Mouse (Mus musculus) myocyte (in vitro differentiated cells): ENCODE measurements around the gene Nr2c2ap. TPM values are rescaled to one million over a fixed set of nuclear protein-coding genes. Genes with fewer than 3 reads are reported as not detected.
A peak's percentile ranks its signal among the peaks of the same experiment; 100 is the strongest.

Experiments
- H3K27me3 ChIP-seq: one replicate; pipeline ENCODE4 v1.6.1; 2011; ENCODE audit not compliant: control insufficient read depth, insufficient read depth, insufficient read length
- H3K36me3 ChIP-seq: one replicate; pipeline ENCODE4 v1.6.1; 2011; ENCODE audit not compliant: control insufficient read depth, insufficient read depth
- H3K4me2 ChIP-seq: one replicate; pipeline ENCODE4 v1.6.1; 2011; ENCODE audit warnings: low read depth, control low read depth
- H3K4me3 ChIP-seq: one replicate; pipeline ENCODE4 v1.5.1; 2011; ENCODE audit warnings: mild to moderate bottlenecking, control low read depth, moderate library complexity
- H3K79me2 ChIP-seq: one replicate; pipeline ENCODE4 v1.6.1; 2011; ENCODE audit not compliant: control insufficient read depth, insufficient read depth
- H3ac ChIP-seq: one replicate; pipeline ENCODE4 v1.6.1; 2011; ENCODE audit not compliant: control insufficient read depth, insufficient read length
- CEBPB ChIP-seq: IDR thresholded peaks from 2 replicates; pipeline ENCODE4 v1.6.1; 2011; ENCODE audit warnings: mild to moderate bottlenecking, moderate library complexity; ENCODE audit not compliant: poor library complexity, insufficient read depth, severe bottlenecking
- E2F4 ChIP-seq: IDR thresholded peaks from one replicate; pipeline ENCODE4 v1.6.1; 2011; ENCODE audit warnings: mild to moderate bottlenecking, control low read depth, moderate library complexity; ENCODE audit not compliant: insufficient read depth
- MAX ChIP-seq: IDR thresholded peaks from one replicate; pipeline ENCODE4 v1.6.1; 2011; ENCODE audit warnings: low read depth, mild to moderate bottlenecking, control low read depth
- MYOD1 ChIP-seq, 3 experiments: IDR thresholded peaks; one replicate each; pipeline ENCODE4 v1.6.1; 2011; ENCODE audit warnings: control low read depth in 2 of 3, low read depth in 2 of 3, mild to moderate bottlenecking in 2 of 3, moderate library complexity in 1 of 3; ENCODE audit not compliant: insufficient read length in 2 of 3, control insufficient read depth in 1 of 3
- MYOG ChIP-seq, 3 experiments: IDR thresholded peaks; one replicate each; pipeline ENCODE4 v1.6.1; 2011; ENCODE audit warnings: control low read depth in 2 of 3, low read depth in 2 of 3, mild to moderate bottlenecking in 2 of 3; ENCODE audit not compliant: insufficient read length in 2 of 3, control insufficient read depth in 1 of 3, insufficient read depth in 1 of 3
- POLR2A ChIP-seq: IDR thresholded peaks from one replicate; pipeline ENCODE4 v1.6.1; 2011; ENCODE audit warnings: low read depth, mild to moderate bottlenecking, control low read depth, moderate library complexity; ENCODE audit not compliant: insufficient read length
- POLR2AphosphoS2 ChIP-seq: IDR thresholded peaks from one replicate; pipeline ENCODE4 v1.6.1; 2011; ENCODE audit warnings: low read depth, control low read depth; ENCODE audit not compliant: insufficient read length
- REST ChIP-seq: IDR thresholded peaks from one replicate; pipeline ENCODE4 v1.6.1; 2011; ENCODE audit warnings: mild to moderate bottlenecking, control low read depth, moderate library complexity; ENCODE audit not compliant: insufficient read depth, insufficient read length
- SRF ChIP-seq: IDR thresholded peaks from one replicate; pipeline ENCODE4 v1.6.1; 2011; ENCODE audit warnings: low read depth; ENCODE audit not compliant: control insufficient read depth, insufficient read length
- TCF12 ChIP-seq: IDR thresholded peaks from one replicate; pipeline ENCODE4 v1.6.1; 2011; ENCODE audit warnings: mild to moderate bottlenecking, control low read depth; ENCODE audit not compliant: poor library complexity, insufficient read depth, severe bottlenecking
- TCF3 ChIP-seq: IDR thresholded peaks from one replicate; pipeline ENCODE4 v1.6.1; 2011; ENCODE audit warnings: low read depth, control low read depth; ENCODE audit not compliant: insufficient read length
- USF1 ChIP-seq: IDR thresholded peaks from one replicate; pipeline ENCODE4 v1.6.1; 2011; ENCODE audit warnings: low read depth, mild to moderate bottlenecking, control low read depth, moderate library complexity
- polyA plus RNA-seq: library from polyadenylated mRNA; unstranded; fragments of >200 nt; fragmentation: generic; extraction: Trizol; gene quantifications from one replicate; pipeline ENCODE4 v1.2.1, GENCODE M21; 2012; ENCODE audit warnings: missing spikeins

Gene Nr2c2ap
- polyA plus RNA-seq, 1 experiment = 41.3 TPM

- Histone ChIP-seq H3K4me2 (peak overlapping the region; percentile 48), H3K4me3 (no peak overlapping the region), H3K36me3 (no peaks in the 10 kb centered on the region), H3K27me3 (peaks cover 15% of the 10 kb centered on the region), H3ac (no peak overlapping the region), H3K79me2 (no peaks in the 10 kb centered on the region)
- TF ChIP-seq TCF3 (no peak), SRF (no peak)
Measured at GRCm38 (mm10) chr8:70129309-70129952, 1.7 kb upstream of the Nr2c2ap start.

- Histone ChIP-seq H3K79me2 (no peaks in the 10 kb centered on the region), H3K4me3 (no peak overlapping the region), H3K27me3 (peaks cover 9% of the 10 kb centered on the region), H3K4me2 (peak overlapping the region; percentile 48), H3ac (no peak overlapping the region), H3K36me3 (no peaks in the 10 kb centered on the region)
- TF ChIP-seq USF1 = peak; percentile 1
- no peak for TF ChIP-seq E2F4
- TF ChIP-seq TCF12 = no peak
Measured at GRCm38 (mm10) chr8:70130066-70130465, 1.1 kb upstream of the Nr2c2ap start.

DNA sequence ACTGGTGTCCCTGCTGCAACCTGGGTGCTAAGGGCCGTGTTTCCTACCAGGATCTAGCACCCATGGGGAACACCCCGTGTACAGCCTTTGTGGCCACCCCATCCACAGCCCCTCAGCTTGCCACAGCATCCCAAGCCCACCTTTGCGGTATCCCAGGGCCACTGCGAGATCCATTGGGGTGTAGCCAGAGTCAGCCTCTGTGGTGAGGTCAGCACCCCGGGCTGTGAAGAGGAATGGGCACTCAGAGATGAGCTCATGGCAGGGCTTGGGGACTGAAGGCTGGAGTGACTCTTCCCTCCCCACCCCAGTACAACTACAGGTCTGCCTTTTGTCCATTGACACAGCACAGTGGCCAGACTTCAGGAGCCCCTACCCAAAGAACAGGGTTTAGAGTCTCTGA lies 3.0 kb downstream of the Nr2c2ap start:
- H3K4me2 ChIP-seq = no peak overlapping the region
- peaks cover 5% of the 10 kb centered on the region for H3K79me2 ChIP-seq
- no peaks in the 10 kb centered on the region for H3K36me3 ChIP-seq
- TF ChIP-seq TCF3 = no peak
- no peak for TF ChIP-seq TCF12
- TF ChIP-seq E2F4 = no peak
- TF ChIP-seq MAX = no peak
- TF ChIP-seq SRF = no peak
- no peak for TF ChIP-seq MYOG (IDR thresholded peaks at IDR 0.05; ENCODE audit: control insufficient read depth in 1 of 3, insufficient read depth in 1 of 3, insufficient read length in 2 of 3, low read depth in 2 of 3)
- no peak for TF ChIP-seq CEBPB
- no peak for TF ChIP-seq POLR2A
- TF ChIP-seq USF1 = no peak
- TF ChIP-seq REST = no peak
- no peak overlapping the region for H3K4me3 ChIP-seq
- H3K27me3 ChIP-seq = no peaks in the 10 kb centered on the region
- H3ac ChIP-seq = no peak overlapping the region

DNA sequence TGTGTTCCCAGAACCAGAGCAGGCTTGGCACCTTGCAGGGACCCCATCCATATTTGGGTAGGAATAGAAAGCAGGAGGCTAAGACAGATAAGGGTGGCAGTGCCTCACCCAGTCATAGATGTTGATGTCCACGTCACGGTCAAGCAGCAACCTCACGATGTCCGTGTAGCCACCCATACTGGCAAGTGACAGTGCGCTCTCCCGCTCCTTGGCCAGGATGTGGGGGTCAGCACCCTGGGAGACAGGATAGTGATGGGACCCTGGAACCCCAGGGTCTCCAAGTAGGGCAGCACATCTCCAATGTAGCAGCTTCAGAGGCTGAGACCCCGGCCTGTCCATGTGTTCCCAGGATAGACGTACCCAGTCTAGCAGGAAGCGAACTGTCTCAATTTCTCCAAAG lies 3.8 kb downstream of the Nr2c2ap start:
- no peaks in the 10 kb centered on the region for H3K27me3 ChIP-seq
- H3K4me3 ChIP-seq = no peak overlapping the region
- peaks cover 7% of the 10 kb centered on the region for H3K79me2 ChIP-seq
- TF ChIP-seq POLR2A = no peak
- peak; percentile 31 for TF ChIP-seq POLR2AphosphoS2
- no peak for TF ChIP-seq MYOG (IDR thresholded peaks at IDR 0.05; ENCODE audit: control insufficient read depth in 1 of 3, insufficient read depth in 1 of 3, insufficient read length in 2 of 3, low read depth in 2 of 3)
- no peak for TF ChIP-seq USF1
- TF ChIP-seq MYOD1 (IDR thresholded peaks at IDR 0.05; ENCODE audit: control insufficient read depth in 1 of 3, insufficient read length in 2 of 3, low read depth in 2 of 3) = no peak
- no peak for TF ChIP-seq REST
- TF ChIP-seq TCF12 = no peak
- no peak for TF ChIP-seq TCF3
- no peaks in the 10 kb centered on the region for H3K36me3 ChIP-seq
- no peak overlapping the region for H3ac ChIP-seq
- H3K4me2 ChIP-seq = no peak overlapping the region

DNA sequence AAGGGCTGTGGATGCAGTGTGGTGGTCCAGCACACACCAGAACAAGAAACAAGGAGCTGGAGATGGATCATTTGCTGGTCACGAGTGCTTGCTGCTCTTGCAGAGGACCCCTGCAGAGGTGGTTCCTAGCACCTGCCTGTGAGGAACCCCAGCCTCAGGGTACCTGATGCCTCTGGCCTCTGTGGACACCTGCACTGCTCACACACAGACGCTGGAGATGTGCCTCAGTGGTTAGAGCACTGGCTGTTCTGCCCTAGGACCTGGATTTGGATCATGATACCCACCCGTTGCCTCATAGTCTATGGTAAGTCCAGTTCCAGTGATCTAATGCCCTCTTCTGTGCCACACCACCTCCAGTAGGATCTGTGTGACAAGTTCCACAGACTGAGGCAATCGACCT lies 5.5 kb downstream of the Nr2c2ap start:
- H3K36me3 ChIP-seq = no peaks in the 10 kb centered on the region
- no peak overlapping the region for H3K4me3 ChIP-seq
- no peak overlapping the region for H3ac ChIP-seq
- peaks cover 18% of the 10 kb centered on the region for H3K79me2 ChIP-seq
- H3K4me2 ChIP-seq = no peak overlapping the region
- TF ChIP-seq TCF3 = no peak
- no peak for TF ChIP-seq POLR2A
- no peak for TF ChIP-seq TCF12
- no peak for TF ChIP-seq SRF
- no peak for TF ChIP-seq E2F4
- no peak for TF ChIP-seq USF1
- H3K27me3 ChIP-seq = no peaks in the 10 kb centered on the region

DNA sequence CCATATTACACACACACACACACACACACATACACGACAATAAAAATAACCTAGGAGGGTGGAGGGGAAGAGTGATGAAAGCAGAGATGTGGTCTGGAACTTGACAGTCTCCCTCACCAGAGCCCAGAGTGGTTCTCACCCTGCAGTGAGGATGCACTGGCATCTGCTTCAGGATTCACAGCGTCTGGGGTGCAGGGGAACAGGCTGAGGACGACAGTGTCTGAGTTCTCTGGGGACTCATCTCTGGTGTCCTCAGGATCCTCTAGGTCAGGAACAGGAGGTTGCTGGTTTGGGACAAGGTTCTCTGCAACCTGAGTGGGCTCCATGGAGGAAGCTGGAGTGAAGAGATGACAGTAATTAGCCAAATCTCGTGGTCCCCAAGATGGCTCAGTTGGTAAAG lies 6.8 kb downstream of the Nr2c2ap start:
- H3K27me3 ChIP-seq = no peaks in the 10 kb centered on the region
- peak overlapping the region; percentile 85 for H3K4me2 ChIP-seq
- H3K4me3 ChIP-seq = peak overlapping the region; percentile 70
- no peaks in the 10 kb centered on the region for H3K36me3 ChIP-seq
- H3K79me2 ChIP-seq = peaks cover 18% of the 10 kb centered on the region
- no peak overlapping the region for H3ac ChIP-seq
- TF ChIP-seq SRF (no peak), POLR2A (no peak), REST (no peak), E2F4 (no peak), POLR2AphosphoS2 (no peak), MAX (no peak), MYOG (IDR thresholded peaks at IDR 0.05; ENCODE audit: control insufficient read depth in 1 of 3, insufficient read depth in 1 of 3, insufficient read length in 2 of 3, low read depth in 2 of 3) (no peak), TCF3 (no peak)
